Mouse (Mus musculus) testis, adult 2 months (tissue): ENCODE measurements around the gene Cct5.

Source experiments
- CTCF ChIP-seq: fragments of 200-500 bp; IDR thresholded peaks from 2 replicates; pipeline ENCODE4 v1.5.1; 2012; ENCODE audit warnings: low read depth, mild to moderate bottlenecking, inconsistent platforms, low read length, moderate library complexity; ENCODE audit not compliant: control insufficient read depth, insufficient read depth, insufficient replicate concordance
- POLR2A ChIP-seq: fragments of 200-500 bp; IDR thresholded peaks from 2 replicates; pipeline ENCODE4 v1.6.1; 2012; ENCODE audit warnings: low read depth, mild to moderate bottlenecking, inconsistent platforms, low read length, moderate library complexity; ENCODE audit not compliant: control insufficient read depth

- TF ChIP-seq CTCF (no peak), POLR2A (no peak)
Measured at GRCm38 (mm10) chr15:31583304-31584085, 18.1 kb downstream of the Cct5 start.
